Mouse (Mus musculus): ENCODE data around the gene Dhrs4. TPM values are rescaled to one million over a fixed set of nuclear protein-coding genes. Genes with fewer than 3 reads are reported as not detected.

Dhrs4 gene
- polyA plus RNA-seq (2017; shearing (Covaris generic)): 43.1 TPM

GRCm38 (mm10) chr14:55478651-55479599 is at the start of gene Dhrs4:
TSS of gene Dhrs4 (plus strand) at chr14:55478758.

GRCm38 (mm10) chr14:55490361-55491201 is 12.0 kb downstream of the Dhrs4 start, which contains the start of gene Carmil3:
TSS of gene Carmil3 (plus strand) at chr14:55490651.

GRCm38 (mm10) chr14:55510125-55510731 is 31.7 kb downstream of the Dhrs4 start, which contains the start of gene Cpne6:
TSS of gene Cpne6 (plus strand) at chr14:55510445.

GRCm38 (mm10) chr14:55524785-55525184 is 46.2 kb downstream of the Dhrs4 start, which contains the start of gene Nrl:
TSS of gene Nrl (minus strand) at chr14:55524981.

Other genes with a start within 250 kb of the Dhrs4 start
- 0.17 TPM for gene Carmil3, start 11.9 kb downstream of the Dhrs4 start, polyA plus RNA-seq (2017; shearing (Covaris generic))
- not detected for gene Cpne6, start 31.7 kb downstream of the Dhrs4 start, polyA plus RNA-seq (2017; shearing (Covaris generic))
- gene Nrl, start 46.2 kb downstream of the Dhrs4 start, polyA plus RNA-seq (2017; shearing (Covaris generic)): 0.07 TPM
- 63.7 TPM for gene Pck2, start 61.5 kb downstream of the Dhrs4 start, polyA plus RNA-seq (2017; shearing (Covaris generic))
- gene Dcaf11, start 81.2 kb downstream of the Dhrs4 start, polyA plus RNA-seq (2017; shearing (Covaris generic)): 170 TPM
- gene A730061H03Rik, start 81.6 kb downstream of the Dhrs4 start, polyA plus RNA-seq (2017; shearing (Covaris generic)): 4.4 TPM
- not detected for gene Fitm1, start 96.9 kb downstream of the Dhrs4 start, polyA plus RNA-seq (2017; shearing (Covaris generic))
- gene Psme1, start 99.4 kb downstream of the Dhrs4 start, polyA plus RNA-seq (2017; shearing (Covaris generic)): 1,083 TPM
- 38.3 TPM for gene Emc9, start 106.5 kb downstream of the Dhrs4 start, polyA plus RNA-seq (2017; shearing (Covaris generic))
- 924 TPM for gene Psme2, start 112.4 kb downstream of the Dhrs4 start, polyA plus RNA-seq (2017; shearing (Covaris generic))
- gene Rnf31, start 113.0 kb downstream of the Dhrs4 start, polyA plus RNA-seq (2017; shearing (Covaris generic)): 82.6 TPM
- 199 TPM for gene Irf9, start 124.8 kb downstream of the Dhrs4 start, polyA plus RNA-seq (2017; shearing (Covaris generic))
- gene Rec8, start 139.3 kb downstream of the Dhrs4 start, polyA plus RNA-seq (2017; shearing (Covaris generic)): 10.8 TPM
- gene Ipo4, start 157.2 kb downstream of the Dhrs4 start, polyA plus RNA-seq (2017; shearing (Covaris generic)): 69.0 TPM
- 0.34 TPM for gene Gm49378, start 159.1 kb downstream of the Dhrs4 start, polyA plus RNA-seq (2017; shearing (Covaris generic))
- gene Tm9sf1, start 165.0 kb downstream of the Dhrs4 start, polyA plus RNA-seq (2017; shearing (Covaris generic)): 110 TPM
- 2.0 TPM for gene Tssk4, start 171.4 kb downstream of the Dhrs4 start, polyA plus RNA-seq (2017; shearing (Covaris generic))
- gene Mdp1, start 181.8 kb downstream of the Dhrs4 start, polyA plus RNA-seq (2017; shearing (Covaris generic)): 117 TPM
- gene Gmpr2, start 193.2 kb downstream of the Dhrs4 start, polyA plus RNA-seq (2017; shearing (Covaris generic)): 60.7 TPM
- 431 TPM for gene Nedd8, start 193.4 kb downstream of the Dhrs4 start, polyA plus RNA-seq (2017; shearing (Covaris generic))
- gene Tinf2, start 203.1 kb downstream of the Dhrs4 start, polyA plus RNA-seq (2017; shearing (Covaris generic)): 67.8 TPM
- gene Tgm1, start 235.2 kb downstream of the Dhrs4 start, polyA plus RNA-seq (2017; shearing (Covaris generic)): 0.48 TPM
- 76.4 TPM for gene Rabggta, start 243.5 kb downstream of the Dhrs4 start, polyA plus RNA-seq (2017; shearing (Covaris generic))